In the genomic region with DNA sequence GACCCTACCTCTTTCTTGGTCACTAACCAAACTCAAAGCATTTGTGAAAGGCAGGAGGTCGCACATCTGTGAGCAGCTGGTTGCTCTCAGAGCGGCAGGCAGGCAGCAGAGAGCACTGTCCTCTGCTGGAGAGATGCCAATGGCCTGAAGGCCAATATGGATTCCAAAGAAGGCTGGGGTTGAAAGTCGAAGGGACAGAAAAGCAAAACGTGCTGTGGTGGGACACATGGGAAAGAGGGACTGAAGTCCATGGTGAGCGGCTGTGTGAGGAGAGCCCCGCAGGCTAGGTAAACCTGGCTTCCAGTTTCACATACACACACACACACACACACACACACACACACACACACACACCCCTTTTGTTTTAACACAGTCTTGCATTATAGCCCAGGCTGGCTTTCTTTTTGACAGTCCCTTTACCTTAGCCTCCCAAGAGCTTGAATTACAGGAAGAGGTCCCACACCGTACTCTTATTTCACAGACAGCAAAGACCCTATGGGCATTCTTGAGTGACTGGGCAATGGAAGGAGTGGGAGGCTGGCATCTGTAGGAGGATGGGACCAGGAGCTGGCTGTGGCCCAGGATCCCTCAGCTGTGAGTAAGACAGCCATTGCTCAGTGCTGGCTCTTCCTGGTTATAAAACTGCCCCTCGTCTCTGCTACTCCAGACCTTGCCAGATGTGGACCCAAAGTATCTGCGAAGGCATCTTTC, we compare ENCODE assay signal across 10 mouse cellular contexts. TPM values are rescaled to one million over a fixed set of nuclear protein-coding genes. Genes with fewer than 3 reads are reported as not detected.
DNase-seq lines count a peak whose midpoint lies in the region; ATAC-seq lines count a peak whose summit lies in the region.
"Had no signal": no experiment of that assay in that cellular context is flagged by ENCODE, and none has a peak within 500 bp of the region (broad histone marks: within the 10 kb centered on the region; RNA-seq: fewer than 3 reads in every experiment).

No protein-coding gene starts in this region.

- no peak for DNase-seq in heart, postnatal 25 days (ENCODE audit: low spot score)
- DNase-seq in right cerebral cortex, adult 2 months (ENCODE audit: low spot score in 2 of 2) = peak; percentile 40 to 50
- no peak for DNase-seq in right cerebral cortex, postnatal 36 days (ENCODE audit: low spot score in 2 of 2)
- no peak for DNase-seq in spleen, adult 18-20 months

- peak overlapping the region; percentile 93 for H3K27ac ChIP-seq in heart, embryonic 16.5 days (ENCODE audit: low read length)
- H3K27ac ChIP-seq in kidney, embryonic 16.5 days (ENCODE audit: low read length) = peak overlapping the region; percentile 48
- peak overlapping the region; percentile 74 for H3K27ac ChIP-seq in stomach, embryonic 16.5 days (ENCODE audit: low read length)
- H3K27ac ChIP-seq: liver, embryonic 14.5 days had no signal

- no peaks in the 10 kb centered on the region for H3K36me3 ChIP-seq in heart, embryonic 16.5 days (ENCODE audit: control insufficient read depth, insufficient read depth)
- no peaks in the 10 kb centered on the region for H3K36me3 ChIP-seq in kidney, embryonic 16.5 days (ENCODE audit: insufficient read depth, low read length)
- H3K36me3 ChIP-seq in stomach, embryonic 16.5 days (ENCODE audit: control insufficient read depth, insufficient read depth, low read length) = no peaks in the 10 kb centered on the region

- no peak overlapping the region for H3K4me2 ChIP-seq in heart, embryonic 16.5 days (ENCODE audit: low read depth, low read length)
- no peak overlapping the region for H3K4me2 ChIP-seq in kidney, embryonic 16.5 days (replicated peaks; ENCODE audit: low read depth, low read length)
- H3K4me2 ChIP-seq in stomach, embryonic 16.5 days (ENCODE audit: low read depth, low read length) = no peak overlapping the region

- 53% methylated on average over 9 of the region's 9 CpGs for WGBS in heart, embryonic 16.5 days
- WGBS in kidney, embryonic 16.5 days = 36% methylated on average over 9 of the region's 9 CpGs
- WGBS in stomach, embryonic 16.5 days = 54% methylated on average over 9 of the region's 9 CpGs

- no peak overlapping the region for H3K9ac ChIP-seq in heart, embryonic 16.5 days (ENCODE audit: low read length)
- no peak overlapping the region for H3K9ac ChIP-seq in kidney, embryonic 16.5 days (replicated peaks; ENCODE audit: low read length)
- no peak overlapping the region; the same call in 1 of the 2 replicates for H3K9ac ChIP-seq in stomach, embryonic 16.5 days (ENCODE audit: low read length)
- H3K9ac ChIP-seq: liver, embryonic 14.5 days had no signal

- no peak for ATAC-seq in heart, embryonic 16.5 days (replicated peaks; ENCODE audit: extremely low read depth, insufficient read depth, low FRiP score)
- ATAC-seq in kidney, embryonic 16.5 days (ENCODE audit: low FRiP score, low TSS enrichment) = peak; percentile 64
- ATAC-seq in stomach, embryonic 16.5 days (ENCODE audit: insufficient read depth, low FRiP score) = peak; percentile 8; the same call in 1 of the 2 replicates
- no peak for ATAC-seq in erythroblast, adult 5-6 weeks (replicated peaks; ENCODE audit: low FRiP score, poor library complexity, severe bottlenecking)

- no peak overlapping the region for H3K4me3 ChIP-seq in heart, embryonic 16.5 days (ENCODE audit: low read length)
- H3K4me3 ChIP-seq in kidney, embryonic 16.5 days (ENCODE audit: low read length) = no peak overlapping the region
- no peak overlapping the region for H3K4me3 ChIP-seq in stomach, embryonic 16.5 days (replicated peaks; ENCODE audit: low read length)

- no peaks in the 10 kb centered on the region for H3K27me3 ChIP-seq in heart, embryonic 16.5 days (ENCODE audit: control insufficient read depth, insufficient read depth, low read length)
- no peaks in the 10 kb centered on the region for H3K27me3 ChIP-seq in kidney, embryonic 16.5 days (ENCODE audit: insufficient read depth, low read length)
- H3K27me3 ChIP-seq in stomach, embryonic 16.5 days (ENCODE audit: control insufficient read depth, insufficient read depth, low read length) = no peaks in the 10 kb centered on the region

- H3K4me1 ChIP-seq in heart, embryonic 16.5 days (ENCODE audit: control insufficient read depth, insufficient read depth, low read length) = peaks cover 37% of the 10 kb centered on the region
- peaks cover 18% of the 10 kb centered on the region; the same call in 1 of the 2 replicates for H3K4me1 ChIP-seq in kidney, embryonic 16.5 days (ENCODE audit: insufficient read depth, low read length)
- peaks cover 30% of the 10 kb centered on the region for H3K4me1 ChIP-seq in stomach, embryonic 16.5 days (ENCODE audit: control insufficient read depth, insufficient read depth, low read length)

- H3K9me3 ChIP-seq in heart, embryonic 16.5 days (replicated peaks; ENCODE audit: control insufficient read depth, low read length) = no peaks in the 10 kb centered on the region
- no peaks in the 10 kb centered on the region for H3K9me3 ChIP-seq in kidney, embryonic 16.5 days (ENCODE audit: low read length)
- H3K9me3 ChIP-seq in stomach, embryonic 16.5 days (replicated peaks; ENCODE audit: control insufficient read depth, low read length) = no peaks in the 10 kb centered on the region

- intact Hi-C loops in heart, postnatal 25 days (cut with DNase I) = no loop called here

RNA-seq across cellular contexts. Expression of a gene that starts 45.9 kb away (rescaled TPM):
- polyA plus RNA-seq in heart, embryonic 16.5 days (2015; fragmentation: Nextera tagmentation; extraction: Ambion mirVana) = 9.2 and 10.3 TPM in 2 replicates
- 10 to 100 TPM; 54.8 to 55.3 TPM for total RNA-seq in heart, postnatal 25 days (2021)
- polyA plus RNA-seq in kidney, embryonic 16.5 days (2015; fragmentation: Nextera tagmentation; extraction: Ambion mirVana) = 0.60 and 0.80 TPM in 2 replicates
- polyA plus RNA-seq in stomach, embryonic 16.5 days (2015; fragmentation: Nextera tagmentation; extraction: Ambion mirVana) = 3.0 TPM in 2 replicates
- not detected in 2 replicates for total RNA-seq in erythroblast, adult 5-6 weeks (2015; ENCODE audit: low replicate concordance)
- total RNA-seq in erythroblast, adult 5-6 weeks (2017; ENCODE audit: low replicate concordance) = under 0.01 TPM in 1 of 2 replicates, not detected in the other
- total RNA-seq: hematopoietic stem cell, adult 5-6 weeks had no signal

Comparison
In these comparisons a context has a peak if more than half of its experiments do, and no peak if none do; other contexts are left out.
1. DNase-seq: peak in right cerebral cortex, adult 2 months (2 of 2); none in heart, postnatal 25 days (single experiment), right cerebral cortex, postnatal 36 days (0 of 2) and spleen, adult 18-20 months (0 of 2).
2. ATAC-seq: peak in kidney, embryonic 16.5 days (single experiment) and stomach, embryonic 16.5 days (single experiment); none in heart, embryonic 16.5 days (single experiment) and erythroblast, adult 5-6 weeks (single experiment).
3. Peak in every context shown above with its lines, with median percentiles within 50 percentile points of each other: H3K27ac ChIP-seq.